Mouse (Mus musculus) liver, postnatal 0 days (tissue): Measurements from ENCODE around the gene Krt78. TPM values are rescaled to one million over a fixed set of nuclear protein-coding genes. Genes with fewer than 3 reads are reported as not detected.

Experiments
- ATAC-seq: fragments of 200-750 bp; cut with Nextera tagmentation; 2 replicates; pipeline ENCODE4 v1.8.0; 2017; ENCODE audit warnings: mild to moderate bottlenecking, moderate library complexity
- DNase-seq: peaks from one replicate; pipeline ENCODE4 v3.0.0-alpha.2; 2016
- H3K27ac ChIP-seq: fragments of 300-500 bp; sonication (generic); 2 replicates; pipeline ENCODE4 v1.5.1; 2014; ENCODE audit warnings: antibody characterized with exemption, moderate library complexity, mild to moderate bottlenecking, low read depth
- H3K27me3 ChIP-seq: fragments of 300-500 bp; sonication (generic); 2 replicates; pipeline ENCODE4 v1.6.1; 2014; ENCODE audit warnings: low read length, control low read depth, mixed read lengths; ENCODE audit not compliant: insufficient read depth
- H3K36me3 ChIP-seq: fragments of 300-500 bp; sonication (generic); replicated peaks from 2 replicates; pipeline ENCODE4 v1.6.1; 2014; ENCODE audit warnings: mild to moderate bottlenecking, control low read depth, low read length, moderate library complexity, mixed read lengths; ENCODE audit not compliant: insufficient read depth
- H3K4me1 ChIP-seq: fragments of 300-500 bp; sonication (generic); 2 replicates; pipeline ENCODE4 v1.6.1; 2014; ENCODE audit warnings: antibody characterized with exemption, mild to moderate bottlenecking, control low read depth; ENCODE audit not compliant: insufficient read depth
- H3K4me2 ChIP-seq: fragments of 300-500 bp; sonication (generic); 2 replicates; pipeline ENCODE4 v1.6.1; 2014; ENCODE audit warnings: low read depth, mild to moderate bottlenecking, low read length, moderate library complexity, mixed read lengths
- H3K4me3 ChIP-seq: fragments of 300-500 bp; sonication (generic); 2 replicates; pipeline ENCODE4 v1.5.1; 2014; ENCODE audit warnings: low read depth, low read length
- H3K9ac ChIP-seq: fragments of 300-500 bp; sonication (generic); replicated peaks from 2 replicates; pipeline ENCODE4 v1.6.1; 2014; ENCODE audit warnings: mild to moderate bottlenecking, moderate library complexity
- H3K9me3 ChIP-seq: fragments of 300-500 bp; sonication (generic); 2 replicates; pipeline ENCODE4 v1.6.1; 2016; ENCODE audit warnings: mild to moderate bottlenecking, control low read depth, low read length, mixed read lengths
- CTCF ChIP-seq: sonication (generic); IDR thresholded peaks from 2 replicates; pipeline ENCODE4 v1.5.1; 2016; ENCODE audit warnings: antibody characterized with exemption, low read depth
- EP300 ChIP-seq: IDR thresholded peaks from 2 replicates; pipeline ENCODE4 v1.6.1; 2016; ENCODE audit warnings: antibody characterized with exemption, low read depth, mild to moderate bottlenecking
- WGBS: fragments of 180-500 bp; shearing (Covaris S2); extraction: QIAGEN DNeasy Blood & Tissue Kit; methylation state at CpG from one replicate; pipeline ENCODE4 v1.1.7; 2014; ENCODE audit not compliant: insufficient replicate concordance; 5-methylcytosine and 5-hydroxymethylcytosine counted together
- polyA plus RNA-seq: library from polyadenylated mRNA; unstranded; fragments of >200 nt; fragmentation: Nextera tagmentation; extraction: Ambion mirVana; gene quantifications from 2 replicates; pipeline ENCODE4 v1.2.1, GENCODE M21; 2015

Krt78 gene
- polyA plus RNA-seq, 1 experiment from 2014 or later: not detected

DNA sequence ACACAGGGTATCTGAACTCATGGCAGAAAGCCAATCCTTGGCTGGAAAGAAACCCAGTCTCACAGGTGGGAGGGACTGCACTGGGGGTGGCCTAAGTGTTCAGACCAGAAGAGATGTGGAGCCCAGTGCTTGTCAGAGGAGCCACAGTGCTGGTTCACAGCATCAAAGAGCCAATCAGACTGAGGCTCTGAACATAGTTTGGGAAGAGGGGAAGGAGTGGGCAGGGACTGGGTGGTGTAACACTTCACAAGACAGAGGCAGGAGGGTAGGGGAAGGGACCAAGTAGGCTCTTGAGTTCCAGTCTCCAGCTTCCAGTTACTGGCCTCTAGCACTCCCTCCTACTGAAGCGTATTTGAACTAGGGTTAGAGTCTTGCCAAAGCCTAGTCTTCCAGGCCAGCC is 8.7 kb downstream of the Krt78 start:
- Histone ChIP-seq H3K4me1 (no peaks in the 10 kb centered on the region), H3K27me3 (0 out of 2 replicates have a peak, but pooled peaks cover under 1% of the 10 kb centered on the region), H3K36me3 (no peaks in the 10 kb centered on the region), H3K27ac (no peak overlapping the region), H3K9ac (no peak overlapping the region), H3K4me2 (no peak overlapping the region), H3K9me3 (no peaks in the 10 kb centered on the region), H3K4me3 (no peak overlapping the region)
- ATAC-seq (no peak), DNase-seq (no peak)
- WGBS: 82% methylated on average over 1 of the region's 1 CpGs
- TF ChIP-seq EP300: no peak
- TF ChIP-seq CTCF: no peak

DNA sequence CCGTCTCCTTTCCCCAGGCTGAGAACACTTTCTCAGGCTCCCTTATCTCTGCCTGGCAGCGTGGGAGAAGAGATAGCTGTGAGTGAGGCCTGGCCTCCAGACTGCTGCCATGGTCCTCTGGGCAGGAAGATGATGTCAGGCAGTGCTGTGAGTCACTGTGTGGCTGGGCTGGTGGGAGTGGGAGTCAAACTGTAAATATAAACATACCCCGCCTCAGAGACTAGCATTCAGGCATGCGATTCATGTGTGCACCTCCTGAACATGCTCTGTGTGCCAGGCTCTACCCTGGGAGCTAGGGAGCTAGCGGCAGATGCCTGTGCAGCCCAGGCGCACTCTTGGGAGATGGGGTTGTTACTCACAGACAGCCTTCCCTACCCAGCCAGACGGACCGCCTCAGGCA is 12.1 kb downstream of the Krt78 start:
- Histone ChIP-seq H3K9ac (no peak overlapping the region), H3K4me3 (no peak overlapping the region), H3K4me2 (no peak overlapping the region), H3K4me1 (no peaks in the 10 kb centered on the region), H3K27ac (no peak overlapping the region), H3K27me3 (no peaks in the 10 kb centered on the region), H3K36me3 (no peaks in the 10 kb centered on the region), H3K9me3 (no peaks in the 10 kb centered on the region)
- no peak for TF ChIP-seq EP300
- TF ChIP-seq CTCF: no peak
- DNase-seq (no peak), ATAC-seq (no peak)
- 40% methylated on average over 8 of the region's 8 CpGs for WGBS

DNA sequence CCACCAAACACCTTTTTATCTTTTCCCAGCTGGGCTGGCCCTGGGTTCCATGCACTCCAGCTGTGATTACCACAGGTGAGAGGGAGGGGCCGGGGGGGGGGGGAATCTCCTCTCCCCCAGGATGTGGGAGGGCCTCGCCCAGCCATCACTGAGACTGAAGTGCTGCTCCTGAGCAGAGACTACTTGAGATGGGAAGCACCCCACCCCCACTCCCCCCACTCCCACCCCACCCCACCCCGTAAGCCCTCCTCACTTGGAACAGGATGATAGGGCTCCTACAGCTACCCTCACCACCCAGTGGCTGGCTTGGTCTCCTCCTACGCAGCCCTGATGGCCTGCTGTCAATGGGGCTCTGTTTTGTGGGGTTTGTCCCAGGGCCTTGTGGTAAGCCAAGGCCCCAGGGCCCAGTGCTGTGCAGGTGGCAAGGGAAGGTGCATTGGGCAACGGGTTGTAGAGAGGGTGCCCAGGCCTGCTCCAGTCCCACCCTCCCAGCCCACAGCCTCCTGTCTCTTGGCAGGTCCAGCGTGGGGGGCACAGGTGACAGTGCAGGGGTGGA is 13.7 kb downstream of the Krt78 start, which contains the start of gene Krt79:
Krt79 (minus strand) TSS at position 51 of the 556 bp plus-strand sequence.
- H3K9ac ChIP-seq: no peak within 1 kb of the TSS
- no peak within 1 kb of the TSS for H3K4me3 ChIP-seq
- 66% methylated on average over 6 of the region's 6 CpGs for WGBS
- TF ChIP-seq CTCF: no peak
- TF ChIP-seq EP300: no peak
- no peak within 1 kb of the TSS for H3K4me2 ChIP-seq
- H3K27me3 ChIP-seq: no peaks in the 10 kb centered on the region
- DNase-seq (no peak), ATAC-seq (no peak)
- no peaks in the 10 kb centered on the region for H3K4me1 ChIP-seq
- H3K36me3 ChIP-seq: no peaks in the 10 kb centered on the region
- H3K27ac ChIP-seq: no peak within 1 kb of the TSS
- H3K9me3 ChIP-seq: no peaks in the 10 kb centered on the region

DNA sequence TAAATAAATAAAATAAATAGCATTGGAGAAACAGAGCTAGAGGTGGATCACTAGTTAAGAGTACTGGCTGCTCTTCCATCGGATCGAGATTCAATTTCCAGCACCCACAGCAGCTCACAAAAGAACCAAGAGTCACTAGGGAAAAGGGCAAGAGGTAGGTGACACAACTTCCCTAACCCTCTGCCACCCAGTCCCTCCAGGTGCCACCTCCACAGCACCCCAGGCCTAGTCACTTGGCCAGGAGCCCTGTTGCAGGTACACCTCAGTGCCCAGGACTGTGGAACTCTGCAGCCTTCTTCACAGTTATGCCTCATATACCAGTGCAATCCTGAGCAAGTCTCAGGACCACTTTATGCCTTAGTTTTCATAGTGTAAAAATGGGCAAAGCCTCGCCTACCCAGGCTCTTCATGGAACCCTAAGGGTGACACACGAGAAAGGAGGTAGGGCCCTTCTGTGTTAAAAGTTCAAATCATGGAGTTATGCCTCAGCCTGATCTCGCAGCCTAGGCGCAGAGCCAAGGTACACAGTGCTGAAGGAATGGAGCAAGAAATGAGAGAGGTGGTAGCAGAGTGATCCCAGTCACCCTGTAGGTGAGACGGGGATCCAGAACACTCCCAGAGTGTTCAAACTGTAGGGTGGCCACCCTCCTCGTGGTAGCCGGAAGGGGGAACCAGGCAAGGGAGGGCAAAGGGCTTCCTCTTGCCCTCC is 15.3 kb downstream of the Krt78 start:
- no peaks in the 10 kb centered on the region for H3K4me1 ChIP-seq
- 69% methylated on average over 9 of the region's 9 CpGs for WGBS
- no peaks in the 10 kb centered on the region for H3K36me3 ChIP-seq
- H3K9me3 ChIP-seq: no peaks in the 10 kb centered on the region
- no peaks in the 10 kb centered on the region for H3K27me3 ChIP-seq
- no peak overlapping the region for H3K9ac ChIP-seq
- DNase-seq (no peak), ATAC-seq (no peak)
- no peak overlapping the region for H3K4me2 ChIP-seq
- no peak overlapping the region for H3K27ac ChIP-seq
- no peak overlapping the region for H3K4me3 ChIP-seq
- TF ChIP-seq CTCF: no peak
- no peak for TF ChIP-seq EP300

DNA sequence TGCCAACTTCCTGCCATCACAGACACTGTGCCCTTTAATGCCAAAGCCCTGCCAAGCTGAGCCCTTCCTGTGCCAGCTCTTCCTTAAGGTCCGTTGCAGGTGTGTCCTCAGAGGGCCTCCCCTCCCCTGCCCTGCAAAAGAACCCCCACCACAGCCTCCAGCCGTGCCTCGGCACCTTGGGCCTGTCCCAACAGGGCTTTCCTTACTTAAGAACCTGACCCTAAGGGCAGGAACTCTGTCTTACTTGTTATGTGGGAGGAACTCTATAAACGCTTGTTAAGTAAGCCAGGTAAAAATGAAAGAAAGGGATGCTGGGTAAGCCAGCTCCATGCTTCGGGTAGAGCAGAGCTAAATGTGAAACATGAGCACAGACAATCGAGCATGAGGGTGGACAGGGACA is 21.1 kb downstream of the Krt78 start:
- DNase-seq (no peak), ATAC-seq (no peak)
- peaks cover 11% of the 10 kb centered on the region for H3K27me3 ChIP-seq
- H3K9me3 ChIP-seq: no peaks in the 10 kb centered on the region
- H3K4me2 ChIP-seq: no peak overlapping the region
- WGBS: 68% methylated on average over 6 of the region's 6 CpGs
- H3K9ac ChIP-seq: no peak overlapping the region
- no peak overlapping the region for H3K27ac ChIP-seq
- no peak overlapping the region for H3K4me3 ChIP-seq
- no peaks in the 10 kb centered on the region; the same call in none of the 2 replicates for H3K4me1 ChIP-seq
- TF ChIP-seq CTCF (no peak), EP300 (no peak)
- no peaks in the 10 kb centered on the region for H3K36me3 ChIP-seq

DNA sequence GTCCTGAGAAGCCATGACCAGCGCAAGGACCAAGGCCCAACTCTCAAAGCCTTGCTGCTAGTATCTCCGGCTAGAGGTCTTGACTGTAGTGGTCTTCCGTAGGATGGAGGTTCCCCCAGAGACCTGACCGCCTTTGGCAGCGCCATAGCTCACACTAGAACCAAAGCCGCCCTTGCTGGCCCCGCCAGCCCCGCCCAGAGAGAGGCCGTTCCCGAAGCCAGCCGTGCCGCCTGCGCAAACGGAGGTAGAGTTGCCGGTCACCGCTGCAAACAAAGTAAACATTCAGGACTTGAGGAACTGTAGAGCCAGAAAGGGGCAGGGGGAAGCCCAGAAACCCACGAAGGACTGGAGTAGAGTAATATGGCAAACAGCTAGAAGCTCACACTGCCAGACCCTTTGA is 24.4 kb downstream of the Krt78 start:
- DNase-seq (peak; percentile 44), ATAC-seq (no peak)

More for the DNA sequence above, 24.4 kb downstream of the Krt78 start:
- no peak overlapping the region for H3K9ac ChIP-seq
- peaks cover 7% of the 10 kb centered on the region for H3K4me1 ChIP-seq
- H3K27ac ChIP-seq: no peak overlapping the region
- peaks cover 11% of the 10 kb centered on the region for H3K27me3 ChIP-seq
- peak overlapping the region; percentile 42; the same call in 1 of the 2 replicates for H3K4me2 ChIP-seq
- H3K4me3 ChIP-seq: no peak overlapping the region
- H3K9me3 ChIP-seq: no peaks in the 10 kb centered on the region
- H3K36me3 ChIP-seq: no peaks in the 10 kb centered on the region
- 5% methylated on average over 17 of the region's 17 CpGs for WGBS
- no peak for TF ChIP-seq EP300
- TF ChIP-seq CTCF: no peak
